Mouse (Mus musculus) hematopoietic stem cell, adult 5-6 weeks (primary cell): ENCODE data around the gene Katnb1. TPM values are rescaled to one million over a fixed set of nuclear protein-coding genes. Genes with fewer than 3 reads are reported as not detected.

ENCODE experiments used
- ATAC-seq, 2 experiments: fragments of 125-278 bp in 1 of 2; replicated peaks in 1 of 2; 2 replicates each; pipeline ENCODE4 v1.8.0; 2016 to 2017; ENCODE audit warnings: inconsistent platforms in 2 of 2, mild to moderate bottlenecking in 2 of 2, moderate number of reproducible peaks in 2 of 2, low read depth in 1 of 2, moderate TSS enrichment in 1 of 2; ENCODE audit not compliant: low FRiP score in 2 of 2, poor library complexity in 2 of 2, severe bottlenecking in 2 of 2, insufficient read depth in 1 of 2, low TSS enrichment in 1 of 2
- total RNA-seq: library from RNA; stranded (forward); fragments of 172-1452, 232-1000 nt; gene quantifications from 2 replicates; pipeline ENCODE4 v1.2.3, GENCODE M21; 2017

Gene Katnb1
- total RNA-seq, 1 experiment from 2014 or later, result 15.4 TPM

DNA sequence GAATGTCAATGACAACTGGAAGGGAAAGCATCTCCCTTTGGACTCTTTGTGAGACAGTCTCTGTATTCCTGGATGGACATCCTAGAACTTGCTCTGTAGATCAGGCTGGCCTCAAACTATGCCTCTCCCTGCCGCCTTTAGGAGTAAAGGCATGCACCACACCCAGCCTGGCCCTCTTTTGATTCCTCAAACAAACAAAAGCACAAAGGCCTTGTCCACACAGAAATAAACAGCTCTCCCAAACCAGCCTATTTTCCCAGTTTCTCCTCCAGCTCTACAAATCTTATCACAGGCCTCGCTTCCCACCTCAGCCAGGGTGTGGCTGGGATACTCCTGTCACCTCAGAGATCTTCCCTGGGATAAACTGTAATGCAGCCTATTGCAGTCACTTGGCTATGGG, 53.2 kb downstream of the Katnb1 start:
- no peak for ATAC-seq

DNA sequence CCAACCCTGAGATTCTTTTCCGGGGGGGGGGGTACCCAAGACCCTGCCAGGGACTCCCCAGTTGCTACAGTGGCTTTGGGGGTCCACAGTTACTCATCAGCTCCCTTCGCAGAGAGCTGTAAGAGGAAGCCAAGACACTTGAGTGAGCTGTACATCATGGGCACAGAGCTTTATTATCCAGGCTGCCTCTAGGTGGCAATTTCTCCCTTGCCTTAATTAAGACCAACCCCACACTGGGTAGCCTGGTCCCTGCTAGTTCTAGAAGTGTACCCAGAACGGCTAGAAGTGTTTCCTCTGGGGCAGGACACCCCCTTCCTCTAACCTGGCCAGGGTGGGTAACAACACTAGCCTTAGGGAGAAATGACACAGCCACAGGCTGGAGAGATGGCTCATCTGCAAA, 54.3 kb downstream of the Katnb1 start:
- ATAC-seq, result 0 out of 4 replicates have a peak, but pooled peaks of 1 of the 2 experiments have one; percentile 63

DNA sequence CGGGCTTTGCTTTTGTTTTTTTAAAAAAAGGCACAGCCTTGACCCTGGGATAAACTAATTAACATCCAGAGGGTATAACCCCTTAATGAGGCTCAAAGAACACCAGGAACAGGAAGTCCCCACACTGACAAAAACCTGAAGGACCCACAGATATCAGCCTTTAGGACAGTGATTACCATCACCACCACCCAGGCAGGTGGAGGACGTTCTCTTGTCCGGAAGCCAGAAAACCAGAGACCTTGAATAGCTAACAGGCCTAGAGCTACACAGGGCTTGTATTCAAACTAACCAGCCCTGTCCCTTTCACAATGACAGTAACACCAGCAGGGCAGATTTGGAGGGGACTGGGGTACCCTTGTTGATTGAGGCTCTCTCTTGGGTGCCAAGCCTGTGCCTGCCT, 55.2 kb downstream of the Katnb1 start:
- ATAC-seq, result no peak

GRCm38 (mm10) chr8:95137201-95137600, 56.2 kb downstream of the Katnb1 start:
- ATAC-seq, result no peak

DNA sequence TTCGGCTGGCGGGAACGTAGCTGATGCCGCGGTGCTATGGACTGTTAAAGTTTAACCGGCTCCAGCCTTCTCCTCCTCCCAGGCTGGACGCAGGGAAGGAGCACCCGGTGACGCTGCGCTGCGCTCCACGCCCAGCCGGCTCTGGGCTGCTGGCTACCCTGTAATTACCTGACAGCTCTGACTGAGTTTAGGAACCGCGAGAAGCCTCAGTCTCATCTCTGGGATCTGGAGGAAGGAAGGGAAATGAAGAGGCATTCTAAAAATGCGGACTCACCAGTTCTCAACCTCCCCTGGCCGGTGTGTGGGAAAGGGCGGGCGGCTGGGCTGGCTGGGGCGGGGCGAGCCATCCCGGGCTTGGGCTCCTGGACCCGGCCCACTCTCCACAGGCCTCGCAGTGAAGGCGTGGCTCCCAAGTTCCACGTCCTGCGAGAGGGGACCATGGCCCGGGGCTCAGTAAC, 56.7 kb downstream of the Katnb1 start:
- ATAC-seq, result no peak

DNA sequence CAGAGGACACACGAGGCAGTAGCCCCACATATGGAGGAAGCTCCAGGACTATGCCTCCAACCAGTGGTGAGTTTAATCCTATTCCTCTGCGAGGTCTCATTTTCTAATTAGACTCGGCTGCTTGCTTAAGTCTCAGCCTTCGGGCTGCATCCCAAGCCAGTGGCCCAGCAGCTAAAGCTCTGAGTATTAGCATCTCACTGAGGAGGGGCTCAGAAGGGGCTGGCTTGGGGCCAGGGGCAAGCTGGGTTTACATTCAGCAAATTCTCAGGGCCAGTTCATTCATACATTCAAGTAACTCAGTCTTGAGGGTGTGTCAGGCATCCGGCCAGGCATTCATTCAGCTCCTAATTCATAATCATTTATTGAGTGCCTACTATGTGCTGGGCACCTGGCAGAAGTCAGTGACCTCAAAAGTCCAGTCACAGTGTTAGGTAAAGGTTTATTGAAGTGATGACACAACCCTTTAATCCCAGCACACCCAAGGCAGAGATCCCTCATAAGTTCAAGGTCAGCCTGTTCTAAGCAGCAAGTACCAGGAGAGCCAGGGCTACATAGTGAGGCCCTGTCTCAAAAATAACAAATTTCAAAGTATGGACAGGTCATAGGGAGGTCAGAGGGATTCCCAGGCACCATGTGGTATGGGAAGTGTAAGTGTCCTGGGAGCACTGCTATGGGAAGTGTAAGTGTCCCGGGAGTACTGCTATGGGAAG, 57.5 kb downstream of the Katnb1 start:
- ATAC-seq, result no peak

- ATAC-seq, result no peak
Observed at GRCm38 (mm10) chr8:95139051-95139365, 58.0 kb downstream of the Katnb1 start.

GRCm38 (mm10) chr8:95140555-95140954, 59.6 kb downstream of the Katnb1 start:
- ATAC-seq, result no peak

DNA sequence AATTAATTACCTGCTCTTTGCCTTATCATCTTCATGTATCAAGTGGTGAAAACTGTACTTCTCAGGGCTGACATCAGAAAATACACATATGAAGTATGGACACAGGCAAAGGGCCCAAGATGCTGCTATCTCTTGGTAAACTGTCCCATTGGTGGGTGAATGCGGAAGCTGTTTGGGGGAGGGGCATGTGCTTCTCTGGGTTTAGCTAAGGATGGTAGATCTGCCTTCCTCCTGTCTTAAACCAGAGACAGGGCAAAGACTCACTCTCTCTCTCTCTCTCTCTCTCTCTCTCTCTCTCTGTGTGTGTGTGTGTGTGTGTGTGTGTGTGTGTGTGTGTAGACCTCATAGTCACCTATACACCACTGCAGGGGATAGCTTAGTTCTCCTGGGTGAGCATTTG, 60.0 kb downstream of the Katnb1 start:
- no peak for ATAC-seq

GRCm38 (mm10) chr8:95141469-95142074, 60.6 kb downstream of the Katnb1 start:
- peak in 1 of 2 experiments; percentile 50; a peak in 2 of 4 replicates for ATAC-seq

DNA sequence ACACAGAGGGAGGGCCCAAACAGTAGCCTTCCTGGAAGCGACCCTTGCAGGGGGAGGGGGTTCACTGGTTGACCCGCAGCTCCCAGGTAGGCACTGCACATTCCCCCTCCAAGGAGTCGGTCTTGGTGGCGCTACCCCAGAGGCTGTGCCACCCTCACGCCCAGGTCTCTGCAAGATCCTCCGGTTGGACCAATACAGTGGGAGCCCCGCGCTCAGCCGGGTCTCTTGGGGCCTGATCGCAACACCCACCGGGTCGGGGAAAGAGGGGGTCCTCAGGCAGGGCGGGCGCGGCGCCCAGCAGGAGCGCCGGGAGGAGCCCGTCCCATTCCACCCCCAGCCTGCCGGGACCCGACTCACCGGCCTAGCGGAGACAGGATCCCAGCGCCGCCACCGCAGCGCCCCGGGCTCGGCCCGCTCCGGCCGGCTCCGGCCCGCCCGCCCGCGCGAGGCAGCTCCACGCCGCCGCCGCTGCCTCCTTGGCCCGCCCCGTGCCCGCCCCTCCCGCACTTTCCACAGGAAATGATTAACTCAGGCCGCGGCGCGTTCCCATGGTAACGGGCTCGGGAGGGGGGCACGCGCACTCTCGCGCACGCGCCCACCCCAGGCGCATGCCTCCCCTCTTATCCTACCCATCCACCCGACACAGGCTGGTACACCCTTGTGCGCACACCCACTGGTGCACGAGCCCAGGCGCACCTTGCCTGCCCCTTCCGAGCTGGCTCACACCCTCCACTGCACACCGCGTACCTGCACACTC, 61.3 kb downstream of the Katnb1 start:
- ATAC-seq, result peak; percentile 40 to 50; a peak in 3 of 4 replicates

GRCm38 (mm10) chr8:95142985-95143804, 62.2 kb downstream of the Katnb1 start:
- ATAC-seq, result no peak

- no peak for ATAC-seq
Observed at GRCm38 (mm10) chr8:95143805-95144630, 63.0 kb downstream of the Katnb1 start.

GRCm38 (mm10) chr8:95144631-95145015, 63.6 kb downstream of the Katnb1 start:
- no peak for ATAC-seq

GRCm38 (mm10) chr8:95146044-95146745, 65.2 kb downstream of the Katnb1 start:
- ATAC-seq, result no peak

- ATAC-seq, result no peak
Observed at GRCm38 (mm10) chr8:95146846-95147245, 65.9 kb downstream of the Katnb1 start.
